Mouse (Mus musculus) c-Kit-positive CD71-positive TER-119-negative erythroid progenitor cells, embryonic 14.5 days (primary cell): ENCODE results near the gene Notch4.

ENCODE experiments used
- DNase-seq: peaks from one replicate; pipeline ENCODE4 v3.0.0-alpha.2; 2013; ENCODE audit warnings: low read depth

The Notch4 gene

DNA sequence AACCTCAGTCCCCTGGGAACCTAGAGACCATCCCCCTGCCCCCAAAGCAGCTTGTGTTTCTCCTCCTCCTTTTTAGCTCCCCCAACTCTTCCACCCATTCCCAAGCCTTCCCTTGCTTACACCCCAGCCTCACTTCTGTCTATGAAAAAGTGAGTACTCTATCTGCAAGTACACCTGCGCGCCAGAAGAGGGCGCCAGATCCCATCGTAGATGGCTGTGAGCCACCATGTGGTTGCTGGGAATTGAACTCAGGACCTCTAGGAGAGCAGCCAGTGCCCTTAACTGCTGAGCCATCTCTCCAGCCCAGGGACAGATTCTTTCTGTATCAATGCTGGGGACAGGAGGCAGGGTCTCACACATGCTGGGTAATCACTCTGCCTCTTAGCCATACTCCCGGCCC is 7.8 kb downstream of the Notch4 start:
- no peak for DNase-seq

DNA sequence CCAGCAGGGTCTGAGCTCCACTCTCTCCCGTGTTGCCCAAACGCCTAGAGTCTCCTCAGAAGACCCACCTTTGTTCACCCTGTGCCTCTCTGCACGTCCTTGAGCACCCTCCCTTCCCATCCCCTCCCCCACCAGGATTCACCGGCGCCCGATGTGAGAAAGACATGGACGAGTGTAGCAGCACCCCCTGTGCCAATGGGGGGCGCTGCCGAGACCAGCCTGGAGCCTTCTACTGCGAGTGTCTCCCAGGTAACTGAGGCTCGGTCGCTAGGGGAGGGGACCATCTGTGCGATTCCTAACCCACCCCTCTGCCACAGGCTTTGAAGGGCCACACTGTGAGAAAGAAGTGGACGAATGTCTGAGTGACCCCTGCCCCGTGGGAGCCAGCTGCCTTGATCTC is 8.3 kb downstream of the Notch4 start:
- no peak for DNase-seq

GRCm38 (mm10) chr17:34576577-34576976 is 12.5 kb downstream of the Notch4 start:
- DNase-seq = no peak

DNA sequence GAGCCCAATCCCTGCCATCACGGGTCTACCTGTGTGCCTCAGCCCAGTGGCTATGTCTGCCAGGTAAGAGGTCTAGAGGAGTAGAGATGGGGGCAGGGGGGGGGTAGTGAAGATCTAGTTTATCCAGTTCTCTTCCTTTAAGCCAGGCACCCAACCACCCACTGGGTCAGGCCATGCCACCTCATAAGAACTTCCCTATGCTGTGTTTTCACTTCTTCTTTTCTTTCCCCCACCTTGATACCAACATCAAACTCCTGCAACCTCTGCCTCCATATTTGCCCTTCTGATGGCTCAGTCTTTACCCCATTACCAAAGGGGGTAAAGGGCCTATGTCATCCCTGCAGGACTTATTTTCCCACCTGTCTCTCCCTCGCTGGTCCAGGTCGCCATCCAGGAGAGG is 14.0 kb downstream of the Notch4 start:
- DNase-seq = no peak

DNA sequence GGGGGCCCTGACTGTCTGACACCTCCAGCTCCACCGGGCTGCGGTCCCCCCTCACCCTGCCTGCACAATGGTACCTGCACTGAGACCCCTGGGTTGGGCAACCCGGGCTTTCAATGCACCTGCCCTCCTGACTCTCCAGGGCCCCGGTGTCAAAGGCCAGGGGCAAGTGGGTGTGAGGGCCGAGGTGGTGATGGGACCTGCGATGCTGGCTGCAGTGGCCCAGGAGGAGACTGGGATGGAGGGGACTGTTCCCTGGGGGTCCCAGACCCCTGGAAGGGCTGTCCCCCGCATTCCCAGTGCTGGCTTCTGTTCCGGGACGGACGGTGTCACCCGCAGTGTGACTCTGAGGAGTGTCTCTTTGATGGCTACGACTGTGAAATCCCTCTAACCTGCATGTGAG is 18.5 kb downstream of the Notch4 start:
- DNase-seq = no peak

GRCm38 (mm10) chr17:34583397-34583796 is 19.3 kb downstream of the Notch4 start:
- DNase-seq = no peak

DNA sequence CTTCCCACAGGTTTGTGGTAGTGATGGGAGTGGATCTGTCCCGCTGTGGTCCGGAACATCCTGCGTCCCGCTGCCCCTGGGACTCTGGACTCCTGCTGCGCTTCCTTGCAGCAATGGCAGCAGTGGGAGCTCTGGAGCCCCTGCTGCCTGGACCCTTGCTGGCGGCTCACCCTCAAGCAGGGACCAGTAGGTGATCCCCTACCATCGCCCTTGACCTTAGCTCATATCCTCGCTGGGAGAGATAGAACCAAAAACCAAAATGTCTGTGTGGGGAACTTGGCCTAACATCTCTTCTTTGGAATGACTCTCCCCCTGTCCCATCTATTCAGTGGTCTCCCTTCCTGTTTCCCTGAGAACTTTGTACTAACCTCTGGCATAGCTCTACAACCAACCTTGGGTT is 19.8 kb downstream of the Notch4 start:
- DNase-seq = no peak

- no peak for DNase-seq
Measured at GRCm38 (mm10) chr17:34585121-34585520, 21.1 kb downstream of the Notch4 start.

DNA sequence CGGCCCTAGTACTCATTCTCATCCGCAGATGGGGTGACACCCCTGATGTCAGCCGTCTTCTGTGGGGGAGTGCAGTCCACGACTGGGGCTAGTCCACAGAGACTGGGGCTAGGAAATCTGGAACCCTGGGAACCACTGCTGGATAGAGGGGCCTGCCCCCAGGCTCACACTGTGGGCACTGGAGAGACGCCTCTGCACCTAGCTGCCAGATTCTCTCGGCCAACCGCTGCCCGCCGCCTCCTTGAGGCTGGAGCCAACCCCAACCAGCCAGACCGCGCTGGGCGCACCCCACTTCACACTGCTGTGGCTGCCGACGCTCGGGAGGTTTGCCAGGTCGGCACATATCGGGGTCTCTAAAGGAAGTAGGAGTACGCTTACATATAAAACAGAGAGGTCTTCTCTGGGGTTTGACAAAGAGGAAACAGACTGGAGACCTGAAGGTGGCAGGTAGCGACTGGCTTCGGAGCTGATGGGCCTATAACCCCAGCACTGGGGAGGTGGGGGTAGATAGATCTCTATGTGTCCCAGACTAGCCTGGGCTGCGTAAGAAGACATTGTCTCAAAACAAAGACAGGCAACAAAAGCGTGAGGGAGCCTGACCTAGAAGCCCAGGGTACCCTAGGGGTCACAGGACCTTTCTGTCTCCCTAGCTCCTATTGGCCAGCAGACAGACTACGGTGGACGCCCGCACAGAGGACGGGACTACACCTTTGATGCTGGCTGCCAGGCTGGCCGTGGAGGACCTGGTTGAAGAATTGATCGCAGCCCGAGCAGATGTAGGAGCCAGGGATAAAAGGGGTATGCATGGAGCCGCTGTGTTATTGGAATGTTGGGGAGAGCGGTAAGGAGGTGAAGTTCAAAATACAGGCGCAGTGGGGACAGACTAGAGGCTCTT is 22.1 kb downstream of the Notch4 start:
- no peak for DNase-seq

- DNase-seq = no peak
Measured at GRCm38 (mm10) chr17:34586796-34587422, 22.8 kb downstream of the Notch4 start.

- peak; percentile 82 for DNase-seq
Measured at GRCm38 (mm10) chr17:34587423-34587811, 23.3 kb downstream of the Notch4 start.

DNA sequence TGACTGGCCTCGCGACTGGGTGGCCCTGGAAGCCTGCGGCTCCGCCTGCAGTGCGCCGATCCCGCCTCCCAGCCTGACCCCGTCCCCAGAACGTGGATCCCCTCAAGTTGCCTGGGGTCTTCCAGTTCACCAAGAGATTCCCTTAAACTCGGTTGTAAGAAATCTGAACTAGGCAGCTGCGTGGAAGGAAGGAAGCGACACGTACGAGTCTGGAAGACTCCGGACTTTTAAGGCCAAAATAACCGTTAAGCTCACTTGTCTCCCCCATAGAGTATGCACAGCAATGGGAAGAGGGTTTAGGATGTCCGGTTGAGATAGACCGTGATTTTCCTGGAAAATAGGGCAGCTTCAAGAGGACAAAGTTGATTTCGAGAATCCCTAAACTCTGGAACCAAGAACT is 23.7 kb downstream of the Notch4 start:
- no peak for DNase-seq

- no peak for DNase-seq
Measured at GRCm38 (mm10) chr17:34588767-34589166, 24.7 kb downstream of the Notch4 start.

- DNase-seq = no peak
Measured at GRCm38 (mm10) chr17:34589206-34589605, 25.1 kb downstream of the Notch4 start.

GRCm38 (mm10) chr17:34589681-34590101 is 25.6 kb downstream of the Notch4 start, which contains the start of gene Gpsm3:
Gene Gpsm3, plus strand, starts transcription at chr17:34589806.
- no peak for DNase-seq

- DNase-seq = no peak
Measured at GRCm38 (mm10) chr17:34590154-34590987, 26.3 kb downstream of the Notch4 start.

GRCm38 (mm10) chr17:34591029-34591993 is 27.2 kb downstream of the Notch4 start, which contains the start of gene Pbx2:
Gene Pbx2, plus strand, starts transcription at chr17:34591266.
- no peak for DNase-seq

DNA sequence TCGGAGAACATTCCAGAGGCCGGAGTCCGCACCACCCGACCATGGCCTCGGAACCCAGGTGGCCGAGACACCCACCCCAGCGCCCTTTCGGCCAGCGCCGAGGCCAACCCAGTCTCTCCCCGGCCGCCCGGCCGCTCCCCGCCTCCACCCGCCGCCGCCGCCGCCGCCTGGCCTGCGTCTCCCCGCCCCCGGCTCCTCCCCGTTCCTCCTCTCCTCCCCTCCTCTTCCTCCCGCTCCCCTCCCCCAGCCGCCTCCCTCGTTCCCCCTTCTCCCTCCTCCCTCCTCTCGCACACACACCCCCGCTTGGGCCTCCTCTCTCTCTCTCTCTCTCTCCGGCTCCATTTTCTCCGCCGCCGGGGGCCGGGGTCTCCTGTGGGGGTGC is 27.9 kb downstream of the Notch4 start:
- DNase-seq = no peak

DNA sequence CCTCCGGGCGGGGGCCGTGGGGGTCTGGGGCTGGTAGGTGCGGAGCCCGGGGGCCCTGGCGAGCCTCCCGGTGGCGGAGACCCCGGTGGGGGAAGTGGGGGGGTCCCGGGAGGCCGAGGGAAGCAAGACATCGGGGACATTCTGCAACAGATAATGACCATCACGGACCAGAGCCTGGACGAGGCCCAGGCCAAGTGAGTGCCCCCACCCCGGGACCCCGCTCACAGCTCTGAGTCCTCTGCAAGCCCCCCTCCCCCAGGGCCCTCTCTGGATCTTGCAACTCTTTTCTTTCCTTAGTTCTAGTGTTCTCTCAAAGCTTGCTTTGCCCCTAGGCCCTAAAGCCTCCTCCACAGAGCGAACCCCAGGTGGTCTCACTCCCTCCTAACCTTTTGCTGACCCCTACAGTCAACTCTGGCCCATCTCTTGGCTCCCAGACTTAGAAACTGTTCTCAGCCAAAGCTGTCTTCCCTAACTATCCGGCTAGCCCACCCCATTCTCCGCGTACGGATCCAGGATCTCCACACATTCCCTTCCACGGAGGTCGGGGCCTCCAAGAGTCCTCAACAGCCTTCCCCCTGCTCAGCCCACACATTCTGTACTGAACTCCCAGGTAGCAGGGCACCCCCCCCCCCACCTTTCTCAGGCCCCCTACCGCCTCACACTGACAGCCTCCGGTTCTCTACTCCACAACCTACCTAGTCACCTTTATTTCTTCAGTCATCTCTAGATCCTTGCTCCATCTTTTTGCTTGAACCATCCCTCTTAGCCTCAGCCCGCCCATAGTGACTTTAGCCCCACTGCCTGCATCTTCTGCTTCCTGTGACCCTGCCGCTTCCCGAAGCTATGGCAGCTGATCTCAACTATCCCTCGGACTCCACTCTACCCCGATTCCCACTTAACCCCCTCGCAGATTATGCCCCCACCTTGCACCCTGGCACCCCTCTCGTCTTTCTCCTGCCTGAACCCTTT is 28.8 kb downstream of the Notch4 start:
- DNase-seq = no peak
